Mouse (Mus musculus) small intestine, adult 2 months (tissue): ENCODE data around the gene Gm20422.

Experiments used
- CTCF ChIP-seq: fragments of 200-500 bp; IDR thresholded peaks from 2 replicates; pipeline ENCODE4 v1.5.1; 2012; ENCODE audit warnings: low read depth, mild to moderate bottlenecking, control low read depth, inconsistent platforms, low read length, moderate library complexity, mixed read lengths; ENCODE audit not compliant: insufficient replicate concordance, insufficient read length; ENCODE audit errors: extremely low read depth
- POLR2A ChIP-seq: fragments of 200-500 bp; IDR thresholded peaks from 2 replicates; pipeline ENCODE4 v1.6.1; 2012; ENCODE audit warnings: low read depth, mild to moderate bottlenecking, control low read depth, inconsistent platforms, low read length, moderate library complexity

DNA sequence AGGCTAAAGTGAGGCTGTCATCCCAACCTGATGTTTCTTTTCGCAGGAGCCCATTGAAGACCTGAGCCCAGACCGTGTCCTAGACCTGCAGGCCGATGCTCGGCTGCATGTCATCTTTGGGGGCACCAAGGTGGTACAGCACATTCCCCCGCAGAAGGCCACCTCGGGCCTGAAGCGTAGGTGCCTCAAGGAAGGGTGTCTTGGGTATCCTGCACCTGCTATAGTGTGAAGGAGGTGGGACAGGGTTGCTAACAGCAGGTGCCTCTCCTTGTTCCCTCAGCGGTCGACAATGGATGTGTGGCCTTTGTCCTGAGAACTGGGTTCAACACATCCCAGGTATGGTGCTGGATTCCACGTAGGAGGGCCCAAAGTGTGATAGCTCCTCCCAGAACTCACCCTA, 23.0 kb upstream of the Gm20422 start:
- TF ChIP-seq CTCF (no peak), POLR2A (no peak)
